Mouse (Mus musculus) limb, embryonic 13.5 days (tissue): ENCODE data around the gene Ckap2. TPM values are rescaled to one million over a fixed set of nuclear protein-coding genes. Genes with fewer than 3 reads are reported as not detected.

Source experiments
- ATAC-seq: fragments of 200-750 bp; cut with Nextera tagmentation; 2 replicates; pipeline ENCODE4 v1.8.0; 2017; ENCODE audit warnings: low read depth, moderate number of reproducible peaks, moderate TSS enrichment; ENCODE audit not compliant: low FRiP score
- H3K27ac ChIP-seq: fragments of 300-500 bp; sonication (generic); 2 replicates; pipeline ENCODE4 v1.5.1; 2015; ENCODE audit warnings: inconsistent platforms, mild to moderate bottlenecking, moderate library complexity
- H3K27me3 ChIP-seq: fragments of 300-500 bp; sonication (generic); 2 replicates; pipeline ENCODE4 v1.6.1; 2015; ENCODE audit warnings: mild to moderate bottlenecking, inconsistent platforms
- H3K36me3 ChIP-seq: fragments of 300-500 bp; sonication (generic); 2 replicates; pipeline ENCODE4 v1.6.1; 2015; ENCODE audit warnings: inconsistent platforms, mild to moderate bottlenecking, moderate library complexity
- H3K4me1 ChIP-seq: fragments of 300-500 bp; sonication (generic); 2 replicates; pipeline ENCODE4 v1.6.1; 2015; ENCODE audit warnings: inconsistent platforms
- H3K4me2 ChIP-seq: fragments of 300-500 bp; sonication (generic); replicated peaks from 2 replicates; pipeline ENCODE4 v1.6.1; 2015; ENCODE audit warnings: inconsistent platforms, mild to moderate bottlenecking, moderate library complexity
- H3K4me3 ChIP-seq: fragments of 300-500 bp; sonication (generic); 2 replicates; pipeline ENCODE4 v1.5.1; 2015; ENCODE audit warnings: moderate library complexity, mild to moderate bottlenecking, inconsistent platforms
- H3K9ac ChIP-seq: fragments of 300-500 bp; sonication (generic); 2 replicates; pipeline ENCODE4 v1.6.1; 2015; ENCODE audit warnings: mild to moderate bottlenecking, inconsistent platforms
- H3K9me3 ChIP-seq: fragments of 300-500 bp; sonication (generic); 2 replicates; pipeline ENCODE4 v1.6.1; 2016; ENCODE audit warnings: inconsistent platforms
- WGBS: fragments of 180-500 bp; shearing (Covaris S2); methylation state at CpG from one replicate; pipeline ENCODE4 v1.1.7; 2015; 5-methylcytosine and 5-hydroxymethylcytosine counted together
- polyA plus RNA-seq: library from polyadenylated mRNA; unstranded; fragments of >200 nt; fragmentation: Nextera tagmentation; extraction: Ambion mirVana; gene quantifications from 2 replicates; pipeline ENCODE4 v1.2.1, GENCODE M21; 2015

Ckap2 gene
- polyA plus RNA-seq, 1 experiment from 2014 or later = 44.0 TPM

DNA sequence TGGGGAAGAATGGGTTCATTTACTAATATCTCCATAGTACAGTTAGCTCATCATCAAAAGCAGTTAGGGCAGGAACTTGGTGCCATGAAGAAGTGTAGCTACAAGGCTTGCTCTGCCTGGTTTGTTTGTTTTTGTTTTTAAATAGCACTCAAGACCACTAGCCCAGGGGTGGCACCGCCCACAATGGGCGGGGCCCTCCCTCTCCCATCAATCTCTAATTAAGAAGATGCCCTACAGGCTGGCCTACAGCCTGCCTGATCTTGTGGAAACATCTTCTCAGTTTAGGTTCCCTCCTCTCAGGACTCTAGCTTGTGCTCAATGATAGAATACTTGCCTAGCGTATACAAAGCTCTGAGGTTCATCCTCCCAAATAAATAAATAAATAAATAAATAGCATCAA, 735 bp downstream of the Ckap2 start:
- Histone ChIP-seq H3K9me3 (no peaks in the 10 kb centered on the region), H3K36me3 (no peaks in the 10 kb centered on the region), H3K27ac (no peak overlapping the region), H3K4me2 (peak overlapping the region; percentile 71), H3K9ac (peak overlapping the region; percentile 73), H3K4me3 (peak overlapping the region; percentile 57), H3K4me1 (peaks cover 20% of the 10 kb centered on the region), H3K27me3 (no peaks in the 10 kb centered on the region)
- ATAC-seq = peak; percentile 35
- 1% methylated on average over 3 of the region's 3 CpGs for WGBS

- Histone ChIP-seq H3K27me3 (no peaks in the 10 kb centered on the region), H3K36me3 (peaks cover 50% of the 10 kb centered on the region), H3K9ac (no peak overlapping the region), H3K4me1 (peaks cover 8% of the 10 kb centered on the region; the same call in 1 of the 2 replicates), H3K9me3 (peaks cover 5% of the 10 kb centered on the region; the same call in 1 of the 2 replicates), H3K4me3 (no peak overlapping the region), H3K4me2 (no peak overlapping the region), H3K27ac (no peak overlapping the region)
- WGBS = 97% methylated on average over 7 of the region's 7 CpGs
- ATAC-seq = no peak
Measured at GRCm38 (mm10) chr8:22175966-22176365, 9.7 kb downstream of the Ckap2 start.

DNA sequence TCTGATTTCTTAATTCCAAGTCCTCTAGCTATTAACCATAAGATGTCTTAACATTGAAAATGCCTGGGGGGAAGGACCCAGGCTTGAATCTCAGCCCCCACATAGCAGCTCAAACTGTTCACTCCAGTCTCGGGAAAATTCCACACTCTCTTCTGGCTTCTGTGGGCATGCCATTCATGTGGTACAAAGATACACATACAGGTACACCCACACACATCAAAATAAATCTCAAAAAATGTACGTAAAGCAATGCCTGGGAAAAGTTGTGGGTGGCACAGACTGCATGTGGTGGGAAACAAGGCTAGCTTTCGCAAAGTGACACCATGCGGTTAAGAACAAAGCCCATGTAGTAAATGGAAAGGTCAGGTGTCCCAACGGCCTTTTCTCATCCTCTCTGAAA, 16.5 kb downstream of the Ckap2 start:
- no peak overlapping the region for H3K9ac ChIP-seq
- no peak overlapping the region for H3K4me2 ChIP-seq
- no peak for ATAC-seq
- H3K27ac ChIP-seq = no peak overlapping the region
- 90% methylated on average over 5 of the region's 5 CpGs for WGBS
- H3K27me3 ChIP-seq = no peaks in the 10 kb centered on the region
- no peaks in the 10 kb centered on the region for H3K9me3 ChIP-seq
- peaks cover 37% of the 10 kb centered on the region for H3K36me3 ChIP-seq
- peaks cover 11% of the 10 kb centered on the region for H3K4me1 ChIP-seq
- H3K4me3 ChIP-seq = no peak overlapping the region

- H3K36me3 ChIP-seq = peaks cover 29% of the 10 kb centered on the region
- H3K4me3 ChIP-seq = peak within 1 kb of the TSS; percentile 55
- H3K27ac ChIP-seq = peak within 1 kb of the TSS; percentile 72
- peak; percentile 99 for ATAC-seq
- H3K27me3 ChIP-seq = no peaks in the 10 kb centered on the region
- no peaks in the 10 kb centered on the region for H3K9me3 ChIP-seq
- H3K9ac ChIP-seq = peak within 1 kb of the TSS; percentile 61
- peak within 1 kb of the TSS; percentile 62 for H3K4me2 ChIP-seq
- 0% methylated on average over 38 of the region's 43 CpGs for WGBS
- peaks cover 11% of the 10 kb centered on the region for H3K4me1 ChIP-seq
Measured at GRCm38 (mm10) chr8:22166080-22166603, 19.5 kb downstream of the Ckap2 start, which contains the start of gene Nek3. Nek3 (minus strand) TSS chr8:22166435.

GRCm38 (mm10) chr8:22165251-22166079, 20.2 kb downstream of the Ckap2 start:
- 35% methylated on average over 10 of the region's 10 CpGs for WGBS
- Histone ChIP-seq H3K4me3 (peak overlapping the region; percentile 55), H3K27me3 (no peaks in the 10 kb centered on the region), H3K9me3 (no peaks in the 10 kb centered on the region), H3K9ac (peak overlapping the region; percentile 61), H3K4me1 (peaks cover 11% of the 10 kb centered on the region), H3K4me2 (peak overlapping the region; percentile 62), H3K36me3 (peaks cover 22% of the 10 kb centered on the region), H3K27ac (peak overlapping the region; percentile 72)
- peak; percentile 35 for ATAC-seq

DNA sequence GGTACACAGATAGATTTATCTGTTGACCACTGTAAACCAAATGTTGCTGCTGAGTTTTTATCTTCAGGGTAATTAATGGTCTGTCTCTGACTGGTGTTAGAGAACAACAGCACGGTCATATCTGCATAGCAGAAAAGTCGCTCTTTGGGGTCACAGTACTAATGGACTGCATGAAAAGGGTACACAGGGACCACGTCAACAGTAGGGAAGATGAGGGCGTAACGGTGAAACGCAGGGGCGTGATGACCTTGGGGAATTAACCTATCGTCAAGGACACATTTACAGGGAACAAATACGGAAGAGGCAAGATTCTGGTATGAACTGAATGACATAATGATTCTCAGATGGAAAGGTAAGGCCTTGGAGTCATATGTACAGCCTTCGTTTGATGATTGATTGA, 21.2 kb downstream of the Ckap2 start:
- H3K4me3 ChIP-seq = no peak overlapping the region
- no peak for ATAC-seq
- peaks cover 11% of the 10 kb centered on the region for H3K4me1 ChIP-seq
- WGBS = 88% methylated on average over 10 of the region's 10 CpGs
- H3K9me3 ChIP-seq = no peaks in the 10 kb centered on the region
- H3K36me3 ChIP-seq = peaks cover 23% of the 10 kb centered on the region
- no peak overlapping the region for H3K27ac ChIP-seq
- H3K9ac ChIP-seq = no peak overlapping the region
- no peak overlapping the region for H3K4me2 ChIP-seq
- H3K27me3 ChIP-seq = no peaks in the 10 kb centered on the region

DNA sequence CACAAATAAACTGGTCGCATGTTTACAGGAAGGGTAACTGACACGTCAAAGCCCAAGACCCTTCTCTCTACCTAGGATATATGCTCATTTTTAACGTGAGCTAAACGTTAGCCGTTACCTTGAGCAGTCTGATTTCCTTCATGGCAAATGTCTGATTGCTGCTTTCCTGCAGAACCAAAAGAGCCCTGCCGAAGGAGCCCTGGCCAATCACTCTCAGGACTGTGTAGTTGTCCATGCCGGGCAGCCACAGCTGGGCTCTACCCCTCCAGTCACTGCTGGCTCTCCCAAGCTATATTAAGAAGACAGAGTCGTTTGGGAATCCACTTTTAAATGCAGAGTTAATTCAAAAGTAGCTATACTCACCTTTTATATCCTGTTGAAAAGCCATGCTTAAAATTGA, 23.4 kb downstream of the Ckap2 start:
- WGBS = 73% methylated on average over 8 of the region's 8 CpGs

GRCm38 (mm10) chr8:22150345-22150663, 35.3 kb downstream of the Ckap2 start:
- WGBS = 68% methylated on average over 3 of the region's 3 CpGs
- ATAC-seq = no peak
- Histone ChIP-seq H3K4me1 (no peaks in the 10 kb centered on the region), H3K4me3 (no peak overlapping the region), H3K27ac (no peak overlapping the region), H3K9ac (no peak overlapping the region), H3K27me3 (no peaks in the 10 kb centered on the region), H3K4me2 (no peak overlapping the region), H3K9me3 (no peaks in the 10 kb centered on the region), H3K36me3 (peaks cover 16% of the 10 kb centered on the region; the same call in 1 of the 2 replicates)

More for the DNA sequence above, 23.4 kb downstream of the Ckap2 start:
- Histone ChIP-seq H3K4me2 (no peak overlapping the region), H3K9me3 (no peaks in the 10 kb centered on the region), H3K4me3 (no peak overlapping the region), H3K36me3 (peaks cover 12% of the 10 kb centered on the region), H3K27ac (no peak overlapping the region), H3K9ac (no peak overlapping the region), H3K4me1 (peaks cover 11% of the 10 kb centered on the region), H3K27me3 (no peaks in the 10 kb centered on the region)
- no peak for ATAC-seq

- H3K9me3 ChIP-seq = no peaks in the 10 kb centered on the region
- no peak overlapping the region for H3K27ac ChIP-seq
- WGBS = 91% methylated on average over 11 of the region's 11 CpGs
- no peak overlapping the region for H3K4me2 ChIP-seq
- H3K36me3 ChIP-seq = peaks cover 16% of the 10 kb centered on the region; the same call in 1 of the 2 replicates
- no peaks in the 10 kb centered on the region for H3K27me3 ChIP-seq
- H3K4me1 ChIP-seq = no peaks in the 10 kb centered on the region
- no peak for ATAC-seq
- H3K4me3 ChIP-seq = no peak overlapping the region
- H3K9ac ChIP-seq = no peak overlapping the region
Measured at GRCm38 (mm10) chr8:22149643-22150344, 35.8 kb downstream of the Ckap2 start.

- ATAC-seq = no peak
Measured at GRCm38 (mm10) chr8:22148367-22148740, 37.3 kb downstream of the Ckap2 start.

GRCm38 (mm10) chr8:22147706-22148366, 37.8 kb downstream of the Ckap2 start:
- H3K4me1 ChIP-seq = no peaks in the 10 kb centered on the region
- no peak overlapping the region for H3K4me2 ChIP-seq
- H3K27ac ChIP-seq = no peak overlapping the region
- no peak overlapping the region for H3K4me3 ChIP-seq
- H3K36me3 ChIP-seq = peaks cover 15% of the 10 kb centered on the region
- H3K9me3 ChIP-seq = no peaks in the 10 kb centered on the region
- WGBS = 74% methylated on average over 9 of the region's 9 CpGs
- H3K27me3 ChIP-seq = no peaks in the 10 kb centered on the region
- no peak for ATAC-seq
- no peak overlapping the region for H3K9ac ChIP-seq

More at GRCm38 (mm10) chr8:22148367-22148740, 37.3 kb downstream of the Ckap2 start:
- WGBS = 89% methylated on average over 7 of the region's 7 CpGs
- Histone ChIP-seq H3K27ac (no peak overlapping the region), H3K9me3 (no peaks in the 10 kb centered on the region), H3K36me3 (peaks cover 14% of the 10 kb centered on the region), H3K4me3 (no peak overlapping the region), H3K27me3 (no peaks in the 10 kb centered on the region), H3K4me2 (no peak overlapping the region), H3K4me1 (no peaks in the 10 kb centered on the region), H3K9ac (no peak overlapping the region)

DNA sequence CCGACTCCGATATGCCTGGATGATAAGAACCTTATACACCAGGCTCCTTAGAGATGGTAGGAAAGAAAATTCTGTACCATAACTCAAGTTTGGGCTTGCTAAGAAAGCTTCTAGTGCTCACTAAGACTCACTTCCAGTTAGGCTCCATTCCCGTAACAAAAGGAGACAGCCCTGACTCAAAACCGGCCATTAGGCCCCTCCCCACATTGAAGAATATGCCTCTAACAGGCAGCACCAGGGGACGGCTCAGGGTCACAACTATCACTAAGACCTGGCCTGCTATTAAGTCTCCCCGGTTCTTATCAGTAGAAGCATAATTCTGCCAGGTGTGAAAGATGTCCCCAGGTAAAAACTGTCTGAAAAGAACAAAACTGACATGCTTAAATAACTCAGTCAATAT, 39.8 kb downstream of the Ckap2 start:
- H3K9me3 ChIP-seq = no peaks in the 10 kb centered on the region
- no peak for ATAC-seq
- peaks cover 27% of the 10 kb centered on the region for H3K36me3 ChIP-seq
- H3K27me3 ChIP-seq = no peaks in the 10 kb centered on the region
- no peak overlapping the region for H3K27ac ChIP-seq
- WGBS = 77% methylated on average over 6 of the region's 6 CpGs
- no peak overlapping the region for H3K4me2 ChIP-seq
- no peak overlapping the region for H3K4me3 ChIP-seq
- H3K4me1 ChIP-seq = no peaks in the 10 kb centered on the region
- H3K9ac ChIP-seq = no peak overlapping the region
